Mouse (Mus musculus): ENCODE data around the gene Bod1.

The Bod1 gene

GRCm38 (mm10) chr11:31671354-31672169 is at the start of gene Bod1:
Gene Bod1, minus strand, starts transcription at chr11:31671885.
- peak; percentile 91 for DNase-seq

- DNase-seq: no peak
Observed at GRCm38 (mm10) chr11:31719090-31719489, 47.4 kb upstream of the Bod1 start.

GRCm38 (mm10) chr11:31717926-31718735 is 46.4 kb upstream of the Bod1 start:
- peak; percentile 53 for DNase-seq

- peak; percentile 81 for DNase-seq
Observed at GRCm38 (mm10) chr11:31713641-31714121, 42.0 kb upstream of the Bod1 start.

GRCm38 (mm10) chr11:31713116-31713515 is 41.4 kb upstream of the Bod1 start:
- DNase-seq: no peak

- no peak for DNase-seq
Observed at GRCm38 (mm10) chr11:31707771-31708170, 36.1 kb upstream of the Bod1 start.

GRCm38 (mm10) chr11:31703173-31703572 is 31.5 kb upstream of the Bod1 start:
- no peak for DNase-seq

GRCm38 (mm10) chr11:31701901-31702300 is 30.2 kb upstream of the Bod1 start:
- DNase-seq: no peak

- no peak for DNase-seq
Observed at GRCm38 (mm10) chr11:31699502-31699901, 27.8 kb upstream of the Bod1 start.

- DNase-seq: no peak
Observed at GRCm38 (mm10) chr11:31694801-31695200, 23.1 kb upstream of the Bod1 start.

- DNase-seq: no peak
Observed at GRCm38 (mm10) chr11:31694109-31694508, 22.4 kb upstream of the Bod1 start.

GRCm38 (mm10) chr11:31693322-31693721 is 21.6 kb upstream of the Bod1 start:
- DNase-seq: no peak

GRCm38 (mm10) chr11:31688956-31689355 is 17.3 kb upstream of the Bod1 start:
- DNase-seq: no peak

GRCm38 (mm10) chr11:31684913-31685567 is 13.4 kb upstream of the Bod1 start:
- DNase-seq: no peak

- no peak for DNase-seq
Observed at GRCm38 (mm10) chr11:31684126-31684525, 12.4 kb upstream of the Bod1 start.

GRCm38 (mm10) chr11:31679840-31680381 is 8.2 kb upstream of the Bod1 start:
- DNase-seq: peak; percentile 21

- DNase-seq: no peak
Observed at GRCm38 (mm10) chr11:31677309-31677708, 5.6 kb upstream of the Bod1 start.

- DNase-seq: no peak
Observed at GRCm38 (mm10) chr11:31676661-31677252, 5.1 kb upstream of the Bod1 start.

GRCm38 (mm10) chr11:31675430-31675829 is 3.7 kb upstream of the Bod1 start:
- peak; percentile 54 for DNase-seq

- no peak for DNase-seq
Observed at GRCm38 (mm10) chr11:31672170-31672563, 482 bp upstream of the Bod1 start.

- DNase-seq: peak; percentile 68
Observed at GRCm38 (mm10) chr11:31670468-31670921, 1.2 kb downstream of the Bod1 start.

GRCm38 (mm10) chr11:31669172-31669869 is 2.4 kb downstream of the Bod1 start:
- DNase-seq: peak; percentile 24

Data from kidney, adult 18-20 months (tissue).